Mouse (Mus musculus): ENCODE results near the gene Timp3. TPM values are rescaled to one million over a fixed set of nuclear protein-coding genes. Genes with fewer than 3 reads are reported as not detected.

Gene Timp3
- polyA plus RNA-seq, 1 experiment from 2014 or later = 208 TPM

DNA sequence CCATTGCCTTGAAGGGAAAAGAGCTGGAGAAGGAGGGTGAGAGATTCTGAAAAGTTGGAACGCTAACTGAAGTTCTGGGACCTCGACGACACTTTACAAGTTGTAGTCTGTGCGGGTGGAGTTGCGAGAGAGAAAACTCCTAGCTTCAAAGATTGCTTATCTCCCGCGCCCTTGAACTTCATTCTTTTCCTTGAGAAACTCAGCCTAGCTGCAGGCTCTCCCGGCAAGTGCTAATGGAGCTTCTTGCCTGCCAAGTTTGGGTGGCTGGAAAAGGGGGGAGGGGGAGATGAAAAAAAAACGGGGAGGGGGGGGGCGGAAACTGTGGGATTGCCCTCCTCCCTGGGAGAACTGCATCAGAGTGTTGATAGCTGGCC is 932 bp downstream of the Timp3 start:
- H3K27ac ChIP-seq (ENCODE audit: low read length) = peak overlapping the region; percentile 95
- H3K9ac ChIP-seq (replicated peaks; ENCODE audit: low read depth) = peak overlapping the region; percentile 99
- H3K4me1 ChIP-seq (ENCODE audit: insufficient read depth, low read depth, low read length) = peaks cover 6% of the 10 kb centered on the region; the same call in 1 of the 2 replicates
- TF ChIP-seq EP300 (IDR thresholded peaks at IDR 0.05) (no peak), CTCF (IDR thresholded peaks at IDR 0.05) (no peak)
- DNase-seq (ENCODE audit: low spot score) (peak; percentile 65), ATAC-seq (no peak)
- peak overlapping the region; percentile 71 for H3K4me2 ChIP-seq (replicated peaks; ENCODE audit: low read depth, low read length)
- 0% methylated on average over 9 of the region's 10 CpGs for WGBS
- H3K9me3 ChIP-seq (ENCODE audit: low read length) = no peaks in the 10 kb centered on the region
- peak overlapping the region; percentile 93 for H3K4me3 ChIP-seq (ENCODE audit: low read depth, low read length)
- H3K27me3 ChIP-seq (replicated peaks; ENCODE audit: insufficient read depth, low read length) = no peaks in the 10 kb centered on the region
- no peaks in the 10 kb centered on the region for H3K36me3 ChIP-seq (ENCODE audit: insufficient read depth, low read length)

- ATAC-seq (peak; percentile 33), DNase-seq (ENCODE audit: low spot score) (peak; percentile 80)
- Histone ChIP-seq H3K9ac (replicated peaks; ENCODE audit: low read depth) (peak overlapping the region; percentile 99), H3K36me3 (ENCODE audit: insufficient read depth, low read length) (0 out of 2 replicates have a peak, but pooled peaks cover 5% of the 10 kb centered on the region), H3K9me3 (ENCODE audit: low read length) (no peaks in the 10 kb centered on the region), H3K4me1 (ENCODE audit: insufficient read depth, low read depth, low read length) (peaks cover 6% of the 10 kb centered on the region; the same call in 1 of the 2 replicates), H3K27me3 (replicated peaks; ENCODE audit: insufficient read depth, low read length) (no peaks in the 10 kb centered on the region), H3K4me2 (replicated peaks; ENCODE audit: low read depth, low read length) (peak overlapping the region; percentile 71), H3K27ac (ENCODE audit: low read length) (peak overlapping the region; percentile 95), H3K4me3 (ENCODE audit: low read depth, low read length) (peak overlapping the region; percentile 93)
- WGBS = 10% methylated on average over 4 of the region's 4 CpGs
- TF ChIP-seq CTCF (IDR thresholded peaks at IDR 0.05) = no peak
- TF ChIP-seq EP300 (IDR thresholded peaks at IDR 0.05) = no peak; the same call in none of the 2 replicates
These were observed 1.6 kb downstream of the Timp3 start for GRCm38 (mm10) chr10:86301593-86302317.

- peak overlapping the region; percentile 93 for H3K4me3 ChIP-seq (ENCODE audit: low read depth, low read length)
- peak; percentile 50 for DNase-seq (ENCODE audit: low spot score)
- no peaks in the 10 kb centered on the region for H3K27me3 ChIP-seq (replicated peaks; ENCODE audit: insufficient read depth, low read length)
- TF ChIP-seq CTCF (IDR thresholded peaks at IDR 0.05) (no peak), EP300 (IDR thresholded peaks at IDR 0.05) (no peak; the same call in 1 of the 2 replicates)
- peak overlapping the region; percentile 95 for H3K27ac ChIP-seq (ENCODE audit: low read length)
- H3K9me3 ChIP-seq (ENCODE audit: low read length) = no peaks in the 10 kb centered on the region
- H3K4me2 ChIP-seq (replicated peaks; ENCODE audit: low read depth, low read length) = peak overlapping the region; percentile 71
- 0 out of 2 replicates have a peak, but pooled peaks cover 5% of the 10 kb centered on the region for H3K36me3 ChIP-seq (ENCODE audit: insufficient read depth, low read length)
- peaks cover 6% of the 10 kb centered on the region; the same call in 1 of the 2 replicates for H3K4me1 ChIP-seq (ENCODE audit: insufficient read depth, low read depth, low read length)
- ATAC-seq = no peak
- H3K9ac ChIP-seq (replicated peaks; ENCODE audit: low read depth) = peak overlapping the region; percentile 99
- 36% methylated on average over 4 of the region's 4 CpGs for WGBS
These were observed 2.1 kb downstream of the Timp3 start for GRCm38 (mm10) chr10:86302318-86302648.

- H3K36me3 ChIP-seq (ENCODE audit: insufficient read depth, low read length) = peaks cover 10% of the 10 kb centered on the region; the same call in 1 of the 2 replicates
- H3K27me3 ChIP-seq (replicated peaks; ENCODE audit: insufficient read depth, low read length) = no peaks in the 10 kb centered on the region
- WGBS = 12% methylated on average over 8 of the region's 8 CpGs
- H3K4me1 ChIP-seq (ENCODE audit: insufficient read depth, low read depth, low read length) = peaks cover 6% of the 10 kb centered on the region; the same call in 1 of the 2 replicates
- TF ChIP-seq EP300 (IDR thresholded peaks at IDR 0.05) (0 out of 2 replicates have a peak, but pooled peaks have one; percentile 3), CTCF (IDR thresholded peaks at IDR 0.05) (peak; percentile 89)
- H3K9me3 ChIP-seq (ENCODE audit: low read length) = no peaks in the 10 kb centered on the region
- ATAC-seq (peak; percentile 51), DNase-seq (ENCODE audit: low spot score) (peak; percentile 92)
- peak overlapping the region; percentile 93 for H3K4me3 ChIP-seq (ENCODE audit: low read depth, low read length)
- H3K4me2 ChIP-seq (replicated peaks; ENCODE audit: low read depth, low read length) = peak overlapping the region; percentile 71
- H3K9ac ChIP-seq (replicated peaks; ENCODE audit: low read depth) = peak overlapping the region; percentile 99
- H3K27ac ChIP-seq (ENCODE audit: low read length) = peak overlapping the region; percentile 95
These were observed 2.8 kb downstream of the Timp3 start for GRCm38 (mm10) chr10:86302761-86303494.

- Histone ChIP-seq H3K9me3 (ENCODE audit: low read length) (no peaks in the 10 kb centered on the region), H3K4me3 (ENCODE audit: low read depth, low read length) (peak overlapping the region; percentile 93), H3K4me2 (replicated peaks; ENCODE audit: low read depth, low read length) (peak overlapping the region; percentile 71), H3K4me1 (ENCODE audit: insufficient read depth, low read depth, low read length) (peaks cover 6% of the 10 kb centered on the region; the same call in 1 of the 2 replicates), H3K27me3 (replicated peaks; ENCODE audit: insufficient read depth, low read length) (no peaks in the 10 kb centered on the region), H3K27ac (ENCODE audit: low read length) (peak overlapping the region; percentile 95; the same call in 1 of the 2 replicates), H3K36me3 (ENCODE audit: insufficient read depth, low read length) (peaks cover 11% of the 10 kb centered on the region; the same call in 1 of the 2 replicates), H3K9ac (replicated peaks; ENCODE audit: low read depth) (peak overlapping the region; percentile 99; the same call in 1 of the 2 replicates)
- DNase-seq (ENCODE audit: low spot score) (no peak), ATAC-seq (no peak)
- WGBS = 48% methylated on average over 2 of the region's 2 CpGs
- TF ChIP-seq EP300 (IDR thresholded peaks at IDR 0.05) = no peak
These were observed 3.3 kb downstream of the Timp3 start for GRCm38 (mm10) chr10:86303495-86303876.

DNA sequence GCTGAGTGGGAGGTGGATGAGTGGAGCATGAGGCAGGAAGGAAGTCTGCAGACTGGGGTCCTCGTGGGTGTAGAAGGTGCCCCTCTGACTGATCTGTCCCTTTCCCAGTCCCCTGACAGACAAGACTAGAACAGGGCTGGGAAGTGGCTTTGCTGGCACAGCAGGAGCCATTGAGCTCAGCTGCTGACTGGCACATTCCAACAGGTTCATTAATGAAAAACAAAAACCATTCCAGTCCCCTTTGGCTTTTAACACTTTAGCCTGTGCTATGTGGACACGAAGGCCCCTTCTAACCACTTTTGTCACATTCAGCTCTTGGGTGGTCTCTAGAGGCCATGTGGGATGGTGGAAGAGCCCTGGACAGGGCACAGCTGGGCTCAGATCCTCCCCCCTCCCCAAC is 4.4 kb downstream of the Timp3 start:
- peaks cover 6% of the 10 kb centered on the region; the same call in 1 of the 2 replicates for H3K4me1 ChIP-seq (ENCODE audit: insufficient read depth, low read depth, low read length)
- H3K4me3 ChIP-seq (ENCODE audit: low read depth, low read length) = no peak overlapping the region
- H3K4me2 ChIP-seq (replicated peaks; ENCODE audit: low read depth, low read length) = peak overlapping the region; percentile 27; the same call in 1 of the 2 replicates
- no peaks in the 10 kb centered on the region for H3K9me3 ChIP-seq (ENCODE audit: low read length)
- no peak overlapping the region for H3K27ac ChIP-seq (ENCODE audit: low read length)
- WGBS = 23% methylated on average over 2 of the region's 2 CpGs
- no peaks in the 10 kb centered on the region for H3K27me3 ChIP-seq (replicated peaks; ENCODE audit: insufficient read depth, low read length)
- peaks cover 11% of the 10 kb centered on the region; the same call in 1 of the 2 replicates for H3K36me3 ChIP-seq (ENCODE audit: insufficient read depth, low read length)
- no peak for ATAC-seq
- no peak overlapping the region for H3K9ac ChIP-seq (replicated peaks; ENCODE audit: low read depth)
- no peak for DNase-seq (ENCODE audit: low spot score)
- TF ChIP-seq EP300 (IDR thresholded peaks at IDR 0.05) = no peak
- TF ChIP-seq CTCF (IDR thresholded peaks at IDR 0.05) = 0 out of 2 replicates have a peak, but pooled peaks have one; percentile 9
